Mouse (Mus musculus) small intestine, adult 2 months (tissue): Measurements from ENCODE around the gene Fam229b. TPM values are rescaled to one million over a fixed set of nuclear protein-coding genes. Genes with fewer than 3 reads are reported as not detected.

Source experiments
- H3K27ac ChIP-seq: fragments of 200-500 bp; 2 replicates; pipeline ENCODE4 v1.5.1; 2012; ENCODE audit warnings: low read depth, low read length, control low read depth, inconsistent platforms; ENCODE audit not compliant: insufficient read depth
- H3K27me3 ChIP-seq: fragments of 200-500 bp; 2 replicates; pipeline ENCODE4 v1.6.1; 2012; ENCODE audit warnings: mild to moderate bottlenecking, moderate library complexity, low read length, inconsistent platforms; ENCODE audit not compliant: control insufficient read depth, insufficient read depth
- H3K36me3 ChIP-seq: fragments of 200-500 bp; 2 replicates; pipeline ENCODE4 v1.6.1; 2012; ENCODE audit warnings: mild to moderate bottlenecking, low read length, control low read depth, inconsistent platforms; ENCODE audit not compliant: control insufficient read depth, insufficient read depth
- H3K4me1 ChIP-seq: fragments of 200-500 bp; 2 replicates; pipeline ENCODE4 v1.6.1; 2012; ENCODE audit warnings: low read length, inconsistent platforms, mixed read lengths; ENCODE audit not compliant: control insufficient read depth, insufficient read depth, insufficient read length
- H3K4me3 ChIP-seq: fragments of 200-500 bp; 2 replicates; pipeline ENCODE4 v1.5.1; 2012; ENCODE audit warnings: low read depth, mild to moderate bottlenecking, control low read depth, inconsistent platforms, low read length, moderate library complexity
- CTCF ChIP-seq: fragments of 200-500 bp; IDR thresholded peaks from 2 replicates; pipeline ENCODE4 v1.5.1; 2012; ENCODE audit warnings: low read depth, mild to moderate bottlenecking, control low read depth, inconsistent platforms, low read length, moderate library complexity, mixed read lengths; ENCODE audit not compliant: insufficient replicate concordance, insufficient read length; ENCODE audit errors: extremely low read depth
- POLR2A ChIP-seq: fragments of 200-500 bp; IDR thresholded peaks from 2 replicates; pipeline ENCODE4 v1.6.1; 2012; ENCODE audit warnings: low read depth, mild to moderate bottlenecking, control low read depth, inconsistent platforms, low read length, moderate library complexity
- WGBS: fragments of 180-500 bp; shearing (Covaris S2); methylation state at CpG from one replicate; pipeline ENCODE4 v1.1.7; 2018; 5-methylcytosine and 5-hydroxymethylcytosine counted together
- polyA plus RNA-seq: library from polyadenylated mRNA; depleted of rRNA; stranded (reverse); fragments of >200 nt; gene quantifications from 2 replicates; pipeline ENCODE4 v1.2.3, GENCODE M21; 2012

Fam229b gene
- polyA plus RNA-seq, 1 experiment: 0.46 TPM

GRCm38 (mm10) chr10:39170706-39171105, 37.0 kb upstream of the Fam229b start:
- TF ChIP-seq POLR2A (no peak), CTCF (no peak)
- peaks cover 6% of the 10 kb centered on the region; the same call in 1 of the 2 replicates for H3K4me1 ChIP-seq
- no peaks in the 10 kb centered on the region for H3K36me3 ChIP-seq
- WGBS: 8% methylated on average over 6 of the region's 6 CpGs
- H3K27me3 ChIP-seq: no peaks in the 10 kb centered on the region
- H3K27ac ChIP-seq: no peak overlapping the region
- no peak overlapping the region for H3K4me3 ChIP-seq

DNA sequence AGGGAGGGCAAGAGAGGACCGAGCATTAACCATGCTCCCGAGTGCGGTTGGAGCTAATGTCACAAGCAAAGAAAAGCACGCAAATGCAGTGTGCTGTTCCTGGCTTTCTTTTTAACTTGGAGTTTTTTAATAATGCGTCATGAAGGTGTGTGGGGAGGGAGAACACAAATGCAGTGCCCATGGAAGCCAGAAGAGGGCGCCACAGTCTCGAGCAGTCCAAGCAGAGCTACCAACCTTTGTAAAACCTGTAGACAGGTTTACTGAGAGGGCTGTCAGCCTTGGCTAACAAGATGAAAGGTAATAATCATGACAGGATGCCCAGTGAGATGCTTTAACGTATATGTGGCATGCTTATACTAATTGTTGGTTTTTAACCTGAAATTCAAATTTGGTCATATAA, 36.5 kb upstream of the Fam229b start:
- H3K4me3 ChIP-seq: no peak overlapping the region
- no peaks in the 10 kb centered on the region for H3K27me3 ChIP-seq
- no peaks in the 10 kb centered on the region for H3K36me3 ChIP-seq
- TF ChIP-seq CTCF (peak; percentile 88; the same call in 1 of the 2 replicates), POLR2A (no peak)
- no peak overlapping the region for H3K27ac ChIP-seq
- 33% methylated on average over 8 of the region's 8 CpGs for WGBS
- peaks cover 6% of the 10 kb centered on the region; the same call in 1 of the 2 replicates for H3K4me1 ChIP-seq

GRCm38 (mm10) chr10:39169642-39170041, 35.9 kb upstream of the Fam229b start:
- H3K4me3 ChIP-seq: no peak overlapping the region
- WGBS: 75% methylated on average over 9 of the region's 9 CpGs
- H3K27me3 ChIP-seq: no peaks in the 10 kb centered on the region
- TF ChIP-seq CTCF: no peak
- TF ChIP-seq POLR2A: no peak
- no peaks in the 10 kb centered on the region for H3K36me3 ChIP-seq
- peaks cover 6% of the 10 kb centered on the region; the same call in 1 of the 2 replicates for H3K4me1 ChIP-seq
- H3K27ac ChIP-seq: no peak overlapping the region

DNA sequence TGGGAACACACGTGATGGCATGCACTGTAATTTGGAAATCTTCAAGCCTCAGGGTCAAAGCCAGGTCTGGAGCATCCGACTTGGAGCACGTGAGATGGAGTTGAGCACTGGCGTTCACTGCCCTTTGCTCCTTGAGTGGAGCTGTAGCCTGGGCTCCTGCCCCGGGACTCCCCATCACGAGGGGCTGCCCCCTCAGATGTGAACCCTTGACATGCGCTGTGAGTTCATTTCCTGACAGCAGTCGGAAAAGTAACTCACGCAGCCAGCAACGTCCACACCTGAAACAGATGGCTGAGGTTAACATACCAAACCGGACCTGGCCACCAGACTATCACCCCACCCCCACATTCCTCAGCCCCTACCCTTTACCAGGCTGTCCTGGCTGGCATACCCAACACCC, 33.9 kb upstream of the Fam229b start:
- H3K27ac ChIP-seq: no peak overlapping the region
- TF ChIP-seq CTCF (no peak), POLR2A (no peak)
- 85% methylated on average over 11 of the region's 11 CpGs for WGBS
- peaks cover 3% of the 10 kb centered on the region; the same call in 1 of the 2 replicates for H3K4me1 ChIP-seq
- H3K27me3 ChIP-seq: no peaks in the 10 kb centered on the region
- no peak overlapping the region for H3K4me3 ChIP-seq
- no peaks in the 10 kb centered on the region for H3K36me3 ChIP-seq

DNA sequence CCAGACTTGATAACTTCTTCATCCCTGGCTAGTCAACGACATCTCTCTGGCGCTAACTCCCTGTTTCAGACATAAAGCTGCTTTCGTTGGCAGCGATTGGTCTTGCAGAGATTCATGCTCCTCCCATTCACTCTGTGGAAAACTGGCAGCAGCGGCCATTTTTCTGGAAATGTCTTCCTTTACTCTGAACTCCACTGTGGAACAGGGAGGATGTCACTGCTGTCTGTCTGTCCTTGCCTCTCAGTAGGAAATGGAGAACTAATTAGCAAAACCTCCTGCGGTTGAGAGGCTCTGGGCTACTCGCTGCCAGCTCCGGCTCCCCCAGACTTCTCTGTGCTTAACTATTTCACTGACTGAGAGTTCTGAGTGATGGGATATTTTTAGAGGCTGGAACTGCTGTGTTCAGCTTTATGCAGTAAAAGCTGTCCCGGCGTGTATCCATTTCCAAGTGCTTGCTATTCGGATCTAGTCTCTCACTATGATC, 32.0 kb upstream of the Fam229b start:
- H3K27me3 ChIP-seq: no peaks in the 10 kb centered on the region
- 30% methylated on average over 11 of the region's 11 CpGs for WGBS
- peak overlapping the region; percentile 17; the same call in 1 of the 2 replicates for H3K4me3 ChIP-seq
- no peak overlapping the region for H3K27ac ChIP-seq
- peaks cover 3% of the 10 kb centered on the region; the same call in 1 of the 2 replicates for H3K4me1 ChIP-seq
- no peaks in the 10 kb centered on the region for H3K36me3 ChIP-seq
- TF ChIP-seq POLR2A: no peak
- TF ChIP-seq CTCF: no peak

DNA sequence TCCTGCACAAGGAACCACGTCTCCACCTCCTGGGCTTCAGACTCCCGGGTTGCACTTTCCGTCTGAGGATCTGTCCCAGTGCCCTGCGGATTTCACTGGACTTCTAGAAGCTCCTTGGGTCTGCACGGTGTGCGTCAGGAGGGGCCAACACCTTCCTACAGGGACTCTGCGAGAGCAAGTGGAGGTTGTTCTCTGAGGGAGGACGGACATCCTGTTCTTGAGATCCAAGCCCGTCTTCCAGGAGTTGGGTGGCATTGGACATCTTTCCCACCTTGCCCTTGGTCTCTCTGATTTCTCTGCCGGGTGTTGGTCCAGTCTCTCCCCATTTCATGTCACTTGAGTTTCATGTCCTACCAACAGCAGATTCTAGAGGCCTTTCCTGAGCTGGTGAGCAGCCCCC, 30.0 kb upstream of the Fam229b start, which contains the start of gene Ccn6:
Gene Ccn6, minus strand, starts transcription at position 101 of the 400 bp plus-strand sequence.
- Histone ChIP-seq H3K4me3 (no peak within 1 kb of the TSS), H3K27me3 (no peaks in the 10 kb centered on the region), H3K4me1 (peaks cover 3% of the 10 kb centered on the region; the same call in 1 of the 2 replicates), H3K27ac (no peak within 1 kb of the TSS), H3K36me3 (no peaks in the 10 kb centered on the region)
- TF ChIP-seq POLR2A (no peak), CTCF (no peak)
- WGBS: 91% methylated on average over 10 of the region's 10 CpGs

GRCm38 (mm10) chr10:39162666-39163484, 29.2 kb upstream of the Fam229b start:
- Histone ChIP-seq H3K27me3 (no peaks in the 10 kb centered on the region), H3K27ac (no peak overlapping the region), H3K4me1 (peaks cover 3% of the 10 kb centered on the region; the same call in 1 of the 2 replicates), H3K4me3 (no peak overlapping the region), H3K36me3 (no peaks in the 10 kb centered on the region)
- WGBS: 38% methylated on average over 18 of the region's 18 CpGs
- TF ChIP-seq POLR2A (no peak), CTCF (no peak)
